Mouse (Mus musculus): ENCODE measurements around the gene Fmo5.

The Fmo5 gene

DNA sequence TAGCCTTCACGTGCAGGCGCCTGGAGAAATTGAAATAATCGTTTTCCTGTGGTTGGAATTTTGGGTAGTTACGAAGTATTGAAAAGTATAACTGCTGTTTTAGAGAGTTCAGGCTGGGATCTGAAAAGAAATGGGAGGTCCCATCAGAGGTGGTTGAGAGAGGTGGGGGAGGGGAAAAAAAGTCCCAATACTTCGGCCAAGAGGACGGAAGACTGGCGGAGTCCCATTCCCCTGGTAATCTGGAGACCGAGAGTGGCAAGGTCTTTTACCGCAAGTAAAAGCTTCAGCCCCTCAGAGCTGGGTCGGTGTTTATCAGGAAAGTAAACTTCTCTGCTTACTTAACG, 53.5 kb downstream of the Fmo5 start:
- no peak for DNase-seq

DNA sequence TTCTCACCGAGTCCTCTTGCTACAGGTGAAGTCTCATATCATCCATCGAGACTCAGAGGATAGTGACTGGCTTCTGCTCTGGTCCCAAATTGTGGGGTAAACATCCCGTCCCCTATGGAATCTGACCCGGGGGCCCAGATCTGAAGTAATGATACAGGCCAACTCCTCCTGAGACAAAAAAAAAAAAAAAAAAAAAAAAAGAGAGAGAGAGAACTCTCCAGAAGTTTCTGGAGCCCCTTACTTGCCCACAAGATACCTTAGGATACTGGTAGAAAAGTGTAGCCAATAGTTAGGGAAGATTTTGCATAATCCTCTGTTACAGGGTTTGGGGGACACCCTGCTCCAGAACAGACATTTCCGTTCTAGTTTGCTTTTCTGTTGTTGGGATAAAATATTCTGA, 54.0 kb downstream of the Fmo5 start:
- no peak for DNase-seq

DNA sequence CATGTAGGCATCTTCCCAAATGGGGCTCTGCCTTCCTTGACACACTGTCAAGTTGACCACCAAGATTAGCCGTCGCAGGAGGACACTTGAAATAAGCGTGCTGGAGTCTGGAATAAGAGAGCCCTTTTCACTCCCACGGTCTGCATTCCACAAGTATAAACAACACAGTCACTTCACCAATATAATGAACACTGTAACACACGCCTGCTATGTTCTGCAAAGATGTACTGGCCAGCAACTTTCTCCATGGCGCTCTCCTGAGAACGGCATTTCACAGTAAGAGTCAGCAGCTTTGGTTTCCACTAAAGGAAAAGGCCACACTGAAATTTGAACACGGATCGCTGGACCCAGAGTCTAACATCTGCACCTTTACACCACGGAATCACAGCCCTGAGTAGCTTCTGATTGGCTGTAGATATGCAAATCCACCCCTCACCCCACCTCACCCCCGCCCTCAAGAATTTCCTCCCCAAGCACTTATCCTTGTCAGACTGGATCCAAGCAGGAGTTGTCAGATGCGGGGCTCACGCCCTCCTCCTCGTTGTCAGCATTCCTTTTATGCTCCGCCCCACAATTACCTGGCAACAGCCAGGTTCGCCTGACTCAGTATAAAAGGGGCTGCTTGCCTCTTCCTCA, 55.1 kb downstream of the Fmo5 start:
- DNase-seq, result peak; percentile 50

DNA sequence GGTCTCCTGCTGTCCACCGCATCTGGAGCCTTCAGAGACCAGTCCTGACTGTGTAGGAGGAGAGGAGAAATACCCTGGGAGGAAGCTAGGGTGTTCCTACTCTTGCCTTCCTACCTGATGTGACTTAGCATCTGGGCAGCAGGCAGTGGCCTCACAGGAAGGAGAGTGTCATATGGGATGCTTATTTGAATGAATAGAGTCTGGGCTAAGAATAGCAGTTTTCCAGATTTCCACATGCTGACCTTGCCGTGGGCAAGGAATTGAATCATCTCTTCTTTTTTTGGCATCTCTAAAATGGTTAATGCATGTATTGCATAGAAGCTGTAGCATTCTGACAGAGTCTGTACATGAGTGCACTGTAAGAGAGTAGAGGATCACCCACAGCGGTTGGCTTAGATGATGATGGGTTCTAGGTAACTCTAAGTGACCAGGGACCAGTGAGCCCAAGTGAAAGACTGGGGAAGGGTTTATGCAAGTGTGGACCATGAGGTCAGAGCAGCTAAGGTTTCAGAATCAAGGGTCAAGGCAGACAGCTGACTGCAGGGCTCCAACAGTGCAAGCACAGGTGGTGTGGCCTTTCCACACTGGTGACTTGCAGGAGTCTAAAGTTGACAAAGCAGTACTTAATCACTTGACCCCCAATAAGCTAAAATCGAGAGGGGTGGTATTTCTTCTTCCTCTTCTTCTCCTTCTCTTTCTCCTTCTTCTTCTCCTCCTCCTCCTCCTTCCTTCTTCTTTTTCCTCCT, 57.9 kb downstream of the Fmo5 start:
- DNase-seq, result no peak

DNA sequence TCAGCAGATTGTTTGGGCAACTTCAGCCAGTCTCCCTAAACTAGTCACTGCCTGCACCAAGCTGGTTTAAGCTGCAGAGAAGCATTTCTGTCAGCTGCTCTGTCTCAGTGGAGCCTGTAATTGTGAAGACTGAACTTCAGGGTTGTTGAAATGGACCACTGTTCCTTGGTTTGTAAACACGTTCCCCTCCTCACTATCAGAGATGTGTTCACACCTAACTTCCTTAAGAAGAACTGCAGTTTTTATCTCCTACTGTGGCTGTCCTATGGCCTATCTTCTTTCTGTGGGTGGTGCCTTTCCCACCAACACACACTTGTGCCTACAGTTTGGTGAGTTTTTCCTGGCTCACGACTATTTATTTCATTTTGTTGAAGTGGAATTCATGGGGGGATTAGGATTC, 60.7 kb downstream of the Fmo5 start:
- DNase-seq, result no peak

DNA sequence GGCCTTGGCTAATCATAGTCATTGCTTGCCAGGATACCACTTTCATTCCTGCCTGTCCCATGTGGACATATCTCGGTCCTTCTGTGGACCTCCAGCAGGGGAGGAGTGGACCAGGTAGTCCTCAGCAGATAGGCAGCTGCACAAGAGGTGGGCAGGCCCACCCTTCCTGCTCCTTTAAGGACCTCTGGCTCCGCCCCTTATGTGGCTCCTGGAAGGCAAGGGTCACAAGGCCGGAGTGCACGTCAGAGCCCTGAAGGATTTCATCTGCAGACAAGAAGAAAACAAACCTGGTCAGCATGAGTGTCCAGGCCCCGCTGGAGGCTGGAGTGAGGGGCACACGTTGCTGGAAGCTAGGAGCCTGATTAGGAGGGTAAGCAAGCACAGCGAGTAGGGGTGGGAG, 62.0 kb downstream of the Fmo5 start:
- peak; percentile 37 for DNase-seq

DNA sequence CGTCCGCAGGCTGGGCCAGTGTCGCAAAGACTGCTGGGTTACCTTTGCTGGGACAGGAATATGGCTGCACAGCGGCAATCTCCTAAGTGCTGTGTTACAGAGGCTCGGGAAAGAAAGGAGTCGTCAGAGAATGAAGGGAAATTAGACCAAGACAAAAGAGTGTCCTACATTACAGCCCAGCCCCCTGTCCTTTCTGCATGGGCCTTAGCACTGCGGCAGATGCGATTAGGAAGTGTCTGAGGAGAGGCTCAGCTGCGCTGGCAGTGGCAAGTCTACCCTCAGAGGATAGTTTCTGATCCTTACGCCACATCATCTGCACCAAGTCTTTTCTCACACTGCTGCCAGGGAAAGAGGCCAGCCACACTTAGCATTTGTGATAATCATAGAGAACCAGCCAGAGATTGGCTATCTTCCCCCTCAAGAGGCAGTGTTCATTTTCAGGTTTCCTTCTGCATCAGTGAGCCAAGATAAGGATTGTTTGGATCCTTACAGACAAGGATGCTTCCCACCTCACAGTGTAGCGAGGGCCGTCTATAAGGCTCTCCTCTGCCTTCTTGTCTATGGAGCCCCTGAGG, 62.9 kb downstream of the Fmo5 start:
- DNase-seq, result no peak

DNA sequence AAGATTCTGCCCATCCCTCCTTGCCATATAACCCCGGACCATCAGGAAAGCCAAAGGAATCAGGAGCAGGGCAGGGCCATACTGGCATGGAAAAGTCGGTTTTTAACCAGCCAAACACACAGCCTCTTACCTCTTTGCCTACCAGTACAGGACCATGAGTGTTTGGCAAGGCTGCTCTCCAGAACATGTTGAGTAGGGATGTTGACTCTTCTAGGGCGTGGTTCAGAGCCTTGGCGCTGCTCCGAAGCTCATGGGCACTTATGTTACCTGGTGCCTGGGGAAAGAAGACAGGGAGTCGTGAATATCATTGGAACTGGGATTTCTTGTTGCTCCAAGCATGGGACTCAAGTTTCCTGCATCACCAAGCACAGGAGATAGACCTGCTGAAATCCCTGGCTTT, 65.2 kb downstream of the Fmo5 start:
- no peak for DNase-seq

DNA sequence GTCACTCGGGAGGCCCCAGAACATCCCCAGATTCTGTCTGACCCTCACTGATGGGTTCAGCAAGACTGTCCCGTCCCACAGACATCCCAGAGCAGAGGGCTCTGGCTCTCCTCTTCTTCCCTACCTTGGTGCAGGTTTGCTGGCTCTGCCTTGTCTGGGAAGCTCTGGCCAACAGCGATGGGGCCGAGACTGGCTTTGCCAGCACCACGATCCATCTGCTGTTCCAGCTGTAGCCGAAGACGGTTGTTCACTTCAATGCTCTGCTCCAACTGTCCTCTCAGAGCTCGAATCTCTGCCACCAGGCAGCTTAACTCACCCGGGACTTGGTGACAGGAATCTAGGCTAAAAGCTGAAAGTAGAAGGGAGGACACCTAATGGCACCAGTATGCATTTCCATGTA, 68.3 kb downstream of the Fmo5 start:
- DNase-seq, result no peak

DNA sequence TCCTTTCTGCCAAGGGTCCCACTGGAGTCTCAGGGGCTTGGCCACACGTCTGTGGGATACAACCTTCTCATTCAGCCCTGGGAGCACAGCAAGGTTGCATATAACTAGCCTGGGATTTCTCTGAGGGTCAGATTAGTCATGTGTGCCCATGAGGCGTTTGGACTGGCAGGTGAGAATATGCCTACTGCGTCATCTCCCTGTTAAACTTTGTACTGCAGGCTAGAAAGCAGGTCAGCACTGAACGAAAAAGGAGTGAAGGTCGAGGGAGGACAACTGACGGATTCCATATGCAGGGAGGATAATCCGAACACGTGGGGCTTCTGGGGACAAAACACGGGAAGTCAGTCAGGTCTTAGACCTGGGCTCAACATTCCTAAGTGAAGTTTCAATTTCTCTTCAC, 68.7 kb downstream of the Fmo5 start:
- peak; percentile 25 for DNase-seq

DNA sequence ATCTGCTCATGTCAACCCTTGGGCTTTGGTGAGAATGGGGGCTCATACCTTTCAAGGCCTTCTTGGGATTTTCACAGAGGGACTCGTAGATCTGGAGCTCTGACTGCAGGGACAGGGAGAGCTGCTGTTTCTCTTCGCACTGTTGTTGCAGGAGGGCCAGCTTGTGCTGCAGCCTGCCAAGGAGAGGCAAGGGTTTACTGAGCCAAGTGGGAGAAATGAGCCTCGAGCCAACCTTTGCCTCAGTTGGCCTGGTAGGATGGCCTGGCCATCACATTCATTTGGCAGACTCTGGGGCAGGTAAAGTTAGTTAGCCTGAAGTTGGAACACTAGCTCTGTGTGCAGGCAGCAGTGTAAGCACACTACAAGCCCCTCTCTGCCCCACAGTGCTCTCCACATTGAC, 70.5 kb downstream of the Fmo5 start:
- no peak for DNase-seq

DNA sequence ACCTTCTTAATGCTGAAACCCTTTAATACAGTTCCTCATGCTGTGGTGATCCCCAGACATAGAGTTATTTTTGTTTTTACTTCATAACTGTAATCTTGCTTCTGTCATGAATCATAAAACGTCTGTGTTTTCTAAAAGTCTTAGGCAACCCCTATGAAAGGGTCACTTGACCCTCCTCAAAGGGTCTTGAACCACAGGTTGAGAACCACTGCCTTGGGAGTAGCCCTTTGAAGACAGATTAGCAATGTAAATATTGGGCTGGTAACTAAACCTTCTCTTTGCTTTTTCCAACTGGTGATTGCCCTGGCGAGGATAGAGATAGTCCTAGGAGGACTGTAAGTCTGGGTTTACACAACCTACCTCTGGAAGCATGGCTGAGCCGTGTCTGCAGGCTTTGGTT, 72.6 kb downstream of the Fmo5 start:
- DNase-seq, result no peak

DNA sequence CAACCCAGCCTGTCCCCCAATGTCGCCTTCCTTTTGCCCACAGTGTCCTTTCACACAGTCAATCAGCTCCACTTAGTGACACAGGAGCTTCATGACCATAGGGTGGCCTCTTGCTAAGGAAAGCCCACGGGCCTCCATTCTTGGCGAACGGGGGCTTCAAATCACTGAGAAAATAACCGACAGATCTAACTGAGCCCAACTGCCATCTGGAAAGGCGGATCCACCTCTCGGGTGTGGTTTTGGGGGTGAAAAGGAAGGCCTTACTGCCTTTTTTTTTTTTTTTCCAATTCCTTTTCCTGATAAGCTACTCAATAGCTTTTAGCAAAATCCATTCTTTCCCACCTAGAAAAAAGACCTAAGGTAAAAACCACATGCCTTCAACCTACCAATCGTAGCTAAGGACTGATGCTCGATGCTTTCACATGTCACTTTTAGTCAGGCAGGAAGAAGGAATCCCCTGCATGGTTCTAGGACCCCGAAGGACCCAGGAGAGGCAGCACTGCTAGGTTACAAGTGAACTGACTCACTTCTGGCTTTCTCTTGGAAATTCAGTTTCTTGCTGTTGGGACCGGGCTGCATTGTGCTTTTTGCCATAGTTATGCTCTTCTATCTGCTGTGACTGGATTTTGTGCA, 74.0 kb downstream of the Fmo5 start:
- no peak for DNase-seq

Data from kidney, postnatal 10 days (tissue).